Mouse (Mus musculus): ENCODE data around the gene Slc11a1. TPM values are rescaled to one million over a fixed set of nuclear protein-coding genes. Genes with fewer than 3 reads are reported as not detected.

Slc11a1 gene
- polyA plus RNA-seq, 1 experiment from 2014 or later, result 1.3 TPM

GRCm38 (mm10) chr1:74419440-74419794 lies 44.4 kb downstream of the Slc11a1 start:
- DNase-seq (ENCODE audit: low spot score) (no peak), ATAC-seq (ENCODE audit: low FRiP score) (no peak)
- H3K36me3 ChIP-seq (ENCODE audit: control insufficient read depth, insufficient read depth, low read length), result no peaks in the 10 kb centered on the region
- no peaks in the 10 kb centered on the region for H3K27me3 ChIP-seq (ENCODE audit: control insufficient read depth, insufficient read depth, low read length)
- no peak overlapping the region for H3K27ac ChIP-seq (ENCODE audit: low read depth, low read length)
- no peaks in the 10 kb centered on the region for H3K9me3 ChIP-seq (ENCODE audit: control insufficient read depth, low read length)
- H3K4me2 ChIP-seq (replicated peaks; ENCODE audit: low read depth, low read length), result no peak overlapping the region
- no peaks in the 10 kb centered on the region for H3K4me1 ChIP-seq (replicated peaks; ENCODE audit: control insufficient read depth, insufficient read depth, low read length)
- WGBS, result 70% methylated on average over 9 of the region's 9 CpGs
- no peak overlapping the region for H3K9ac ChIP-seq (ENCODE audit: low read depth, low read length)
- no peak overlapping the region for H3K4me3 ChIP-seq (ENCODE audit: low read depth, low read length)

GRCm38 (mm10) chr1:74423147-74423546 lies 48.2 kb downstream of the Slc11a1 start:
- DNase-seq (ENCODE audit: low spot score) (peak; percentile 17), ATAC-seq (ENCODE audit: low FRiP score) (no peak)
- Histone ChIP-seq H3K9me3 (ENCODE audit: control insufficient read depth, low read length) (no peaks in the 10 kb centered on the region), H3K36me3 (ENCODE audit: control insufficient read depth, insufficient read depth, low read length) (no peaks in the 10 kb centered on the region), H3K27ac (ENCODE audit: low read depth, low read length) (no peak overlapping the region), H3K9ac (ENCODE audit: low read depth, low read length) (no peak overlapping the region), H3K4me3 (ENCODE audit: low read depth, low read length) (no peak overlapping the region), H3K4me2 (replicated peaks; ENCODE audit: low read depth, low read length) (no peak overlapping the region), H3K4me1 (replicated peaks; ENCODE audit: control insufficient read depth, insufficient read depth, low read length) (no peaks in the 10 kb centered on the region), H3K27me3 (ENCODE audit: control insufficient read depth, insufficient read depth, low read length) (no peaks in the 10 kb centered on the region)
- 24% methylated on average over 8 of the region's 8 CpGs for WGBS

DNA sequence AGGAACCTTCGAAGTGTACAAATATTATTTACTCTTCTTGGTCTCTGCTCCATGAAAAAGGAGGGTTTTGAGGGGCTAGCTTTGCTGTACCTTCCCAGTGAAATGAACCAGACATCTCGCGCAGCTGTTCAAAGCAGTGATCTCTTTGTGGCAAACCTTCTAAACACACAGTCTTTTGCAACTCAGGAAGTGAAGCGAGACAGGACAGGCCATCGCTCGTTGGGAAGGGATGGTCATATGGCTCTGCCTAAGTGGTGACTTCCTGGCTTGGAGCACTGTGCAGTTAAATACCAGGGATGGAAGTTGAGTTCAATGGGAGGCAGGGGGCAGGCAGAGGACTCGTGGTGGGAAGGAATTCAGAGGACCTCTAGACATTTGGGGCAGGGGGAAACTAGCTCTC lies 50.9 kb downstream of the Slc11a1 start:
- DNase-seq (ENCODE audit: low spot score) (no peak), ATAC-seq (ENCODE audit: low FRiP score) (no peak)
- Histone ChIP-seq H3K9ac (ENCODE audit: low read depth, low read length) (no peak overlapping the region), H3K27me3 (ENCODE audit: control insufficient read depth, insufficient read depth, low read length) (no peaks in the 10 kb centered on the region), H3K27ac (ENCODE audit: low read depth, low read length) (no peak overlapping the region), H3K4me2 (replicated peaks; ENCODE audit: low read depth, low read length) (no peak overlapping the region), H3K4me3 (ENCODE audit: low read depth, low read length) (no peak overlapping the region), H3K36me3 (ENCODE audit: control insufficient read depth, insufficient read depth, low read length) (no peaks in the 10 kb centered on the region), H3K4me1 (replicated peaks; ENCODE audit: control insufficient read depth, insufficient read depth, low read length) (no peaks in the 10 kb centered on the region), H3K9me3 (ENCODE audit: control insufficient read depth, low read length) (no peaks in the 10 kb centered on the region)
- 81% methylated on average over 7 of the region's 7 CpGs for WGBS

- WGBS, result 90% methylated on average over 6 of the region's 6 CpGs
- H3K4me3 ChIP-seq (ENCODE audit: low read depth, low read length), result no peak overlapping the region
- H3K27me3 ChIP-seq (ENCODE audit: control insufficient read depth, insufficient read depth, low read length), result no peaks in the 10 kb centered on the region
- DNase-seq (ENCODE audit: low spot score) (no peak), ATAC-seq (ENCODE audit: low FRiP score) (no peak)
- peaks cover 2% of the 10 kb centered on the region; the same call in 1 of the 2 replicates for H3K36me3 ChIP-seq (ENCODE audit: control insufficient read depth, insufficient read depth, low read length)
- H3K4me1 ChIP-seq (replicated peaks; ENCODE audit: control insufficient read depth, insufficient read depth, low read length), result no peaks in the 10 kb centered on the region
- H3K9ac ChIP-seq (ENCODE audit: low read depth, low read length), result no peak overlapping the region
- no peak overlapping the region for H3K27ac ChIP-seq (ENCODE audit: low read depth, low read length)
- H3K9me3 ChIP-seq (ENCODE audit: control insufficient read depth, low read length), result no peaks in the 10 kb centered on the region
- H3K4me2 ChIP-seq (replicated peaks; ENCODE audit: low read depth, low read length), result no peak overlapping the region
These were observed 58.2 kb downstream of the Slc11a1 start for GRCm38 (mm10) chr1:74433220-74433619.

GRCm38 (mm10) chr1:74434596-74434995 lies 59.6 kb downstream of the Slc11a1 start:
- Histone ChIP-seq H3K36me3 (ENCODE audit: control insufficient read depth, insufficient read depth, low read length) (peaks cover 2% of the 10 kb centered on the region; the same call in 1 of the 2 replicates), H3K4me3 (ENCODE audit: low read depth, low read length) (no peak overlapping the region), H3K9ac (ENCODE audit: low read depth, low read length) (no peak overlapping the region), H3K27ac (ENCODE audit: low read depth, low read length) (no peak overlapping the region), H3K9me3 (ENCODE audit: control insufficient read depth, low read length) (no peaks in the 10 kb centered on the region), H3K27me3 (ENCODE audit: control insufficient read depth, insufficient read depth, low read length) (no peaks in the 10 kb centered on the region), H3K4me2 (replicated peaks; ENCODE audit: low read depth, low read length) (no peak overlapping the region), H3K4me1 (replicated peaks; ENCODE audit: control insufficient read depth, insufficient read depth, low read length) (no peaks in the 10 kb centered on the region)
- ATAC-seq (ENCODE audit: low FRiP score) (no peak), DNase-seq (ENCODE audit: low spot score) (no peak)
- WGBS, result 75% methylated on average over 5 of the region's 5 CpGs

GRCm38 (mm10) chr1:74435563-74435962 lies 60.6 kb downstream of the Slc11a1 start:
- 89% methylated on average over 6 of the region's 6 CpGs for WGBS
- Histone ChIP-seq H3K4me1 (replicated peaks; ENCODE audit: control insufficient read depth, insufficient read depth, low read length) (no peaks in the 10 kb centered on the region), H3K4me3 (ENCODE audit: low read depth, low read length) (no peak overlapping the region), H3K9me3 (ENCODE audit: control insufficient read depth, low read length) (no peaks in the 10 kb centered on the region), H3K27ac (ENCODE audit: low read depth, low read length) (no peak overlapping the region), H3K9ac (ENCODE audit: low read depth, low read length) (no peak overlapping the region), H3K36me3 (ENCODE audit: control insufficient read depth, insufficient read depth, low read length) (peaks cover 2% of the 10 kb centered on the region; the same call in 1 of the 2 replicates), H3K4me2 (replicated peaks; ENCODE audit: low read depth, low read length) (no peak overlapping the region), H3K27me3 (ENCODE audit: control insufficient read depth, insufficient read depth, low read length) (no peaks in the 10 kb centered on the region)
- no peak for DNase-seq (ENCODE audit: low spot score)
- ATAC-seq (ENCODE audit: low FRiP score), result no peak

MicroRNAs encoded within 50 kb of the gene (microRNA counts, 519-probe panel; counts per million panel counts)
- microRNA mmu-miR-26b, result 4,220 counts per million, percentile 43 among the panel's probes with 10 or more counts

Other genes with a start within 250 kb of the Slc11a1 start
- gene Rufy4, start 249.7 kb upstream of the Slc11a1 start, polyA plus RNA-seq (2014; fragmentation: Nextera tagmentation; extraction: Ambion mirVana), result 0.56 and 0.66 TPM in 2 replicates
- 0.05 and 0.10 TPM in 2 replicates for gene Cxcr2, start 221.2 kb upstream of the Slc11a1 start, polyA plus RNA-seq (2014; fragmentation: Nextera tagmentation; extraction: Ambion mirVana)
- 0.15 TPM in 1 of 2 replicates, not detected in the other for gene Cxcr1, start 180.6 kb upstream of the Slc11a1 start, polyA plus RNA-seq (2014; fragmentation: Nextera tagmentation; extraction: Ambion mirVana)
- 325 and 330 TPM in 2 replicates for gene Arpc2, start 139.1 kb upstream of the Slc11a1 start, polyA plus RNA-seq (2014; fragmentation: Nextera tagmentation; extraction: Ambion mirVana)
- gene Gpbar1, start 96.6 kb upstream of the Slc11a1 start, polyA plus RNA-seq (2014; fragmentation: Nextera tagmentation; extraction: Ambion mirVana), result 0.32 TPM in 1 of 2 replicates, not detected in the other
- 189 and 198 TPM in 2 replicates for gene Aamp, start 90.5 kb upstream of the Slc11a1 start, polyA plus RNA-seq (2014; fragmentation: Nextera tagmentation; extraction: Ambion mirVana)
- 85.4 and 99.4 TPM in 2 replicates for gene Pnkd, start 90.3 kb upstream of the Slc11a1 start, polyA plus RNA-seq (2014; fragmentation: Nextera tagmentation; extraction: Ambion mirVana)
- 8.6 and 9.1 TPM in 2 replicates for gene Tmbim1, start 69.6 kb upstream of the Slc11a1 start, polyA plus RNA-seq (2014; fragmentation: Nextera tagmentation; extraction: Ambion mirVana)
- 1.1 TPM in 2 replicates for gene Catip, start 13.1 kb upstream of the Slc11a1 start, polyA plus RNA-seq (2014; fragmentation: Nextera tagmentation; extraction: Ambion mirVana)
- gene Ctdsp1, start 16.3 kb downstream of the Slc11a1 start, polyA plus RNA-seq (2014; fragmentation: Nextera tagmentation; extraction: Ambion mirVana), result 36.3 and 42.0 TPM in 2 replicates
- 0.11 and 0.13 TPM in 2 replicates for gene Vil1, start 34.2 kb downstream of the Slc11a1 start, polyA plus RNA-seq (2014; fragmentation: Nextera tagmentation; extraction: Ambion mirVana)
- 88.0 and 91.7 TPM in 2 replicates for gene Cnot9, start 130.9 kb downstream of the Slc11a1 start, polyA plus RNA-seq (2014; fragmentation: Nextera tagmentation; extraction: Ambion mirVana)
- gene Plcd4, start 167.7 kb downstream of the Slc11a1 start, polyA plus RNA-seq (2014; fragmentation: Nextera tagmentation; extraction: Ambion mirVana), result 0.49 and 1.0 TPM in 2 replicates
- 42.3 and 45.8 TPM in 2 replicates for gene Usp37, start 169.1 kb downstream of the Slc11a1 start, polyA plus RNA-seq (2014; fragmentation: Nextera tagmentation; extraction: Ambion mirVana)
- 8.5 and 9.0 TPM in 2 replicates for gene Zfp142, start 213.1 kb downstream of the Slc11a1 start, polyA plus RNA-seq (2014; fragmentation: Nextera tagmentation; extraction: Ambion mirVana)
- 19.8 and 20.8 TPM in 2 replicates for gene Bcs1l, start 213.1 kb downstream of the Slc11a1 start, polyA plus RNA-seq (2014; fragmentation: Nextera tagmentation; extraction: Ambion mirVana)
- gene Rnf25, start 226.2 kb downstream of the Slc11a1 start, polyA plus RNA-seq (2014; fragmentation: Nextera tagmentation; extraction: Ambion mirVana), result 9.2 and 9.6 TPM in 2 replicates
- 20.6 and 23.9 TPM in 2 replicates for gene Stk36, start 226.2 kb downstream of the Slc11a1 start, polyA plus RNA-seq (2014; fragmentation: Nextera tagmentation; extraction: Ambion mirVana)